Mouse (Mus musculus) R1 (cell line): ENCODE measurements at regions not wholly inside any gene's neighbourhood (a gene's known extent, or its start where the extent isn't known, plus 50 kb on each side); places are given as distances from the start of the nearest gene placed in this dataset.

Source experiments
- DNase-seq: peaks from one replicate; pipeline ENCODE4 v3.0.0-alpha.2; 2018; ENCODE audit warnings: low read depth, low spot score

- DNase-seq, result no peak
These were observed 89.5 kb downstream of the Tmem38b start for GRCm38 (mm10) chr4:53915326-53915725.

GRCm38 (mm10) chr4:53919188-53919587 lies 93.3 kb downstream of the Tmem38b start:
- peak; percentile 65 for DNase-seq

- no peak for DNase-seq
These were observed 94.7 kb downstream of the Tmem38b start for GRCm38 (mm10) chr4:53920587-53920986.

- DNase-seq, result no peak
These were observed 105.2 kb downstream of the Tmem38b start for GRCm38 (mm10) chr4:53931068-53931467.

- DNase-seq, result peak; percentile 93
These were observed 105.7 kb downstream of the Tmem38b start for GRCm38 (mm10) chr4:53931499-53931898.

GRCm38 (mm10) chr4:53935306-53935705 lies 109.5 kb downstream of the Tmem38b start:
- DNase-seq, result peak; percentile 73

GRCm38 (mm10) chr4:53948736-53949135 lies 122.9 kb downstream of the Tmem38b start:
- DNase-seq, result peak; percentile 73

- DNase-seq, result no peak
These were observed 123.3 kb downstream of the Tmem38b start for GRCm38 (mm10) chr4:53949164-53949563.

- no peak for DNase-seq
These were observed 124.7 kb downstream of the Tmem38b start for GRCm38 (mm10) chr4:53950496-53950895.

GRCm38 (mm10) chr4:53951003-53951733 lies 125.3 kb downstream of the Tmem38b start:
- DNase-seq, result peak; percentile 79

- DNase-seq, result peak; percentile 79
These were observed 125.9 kb downstream of the Tmem38b start for GRCm38 (mm10) chr4:53951734-53952109.

- peak; percentile 100 for DNase-seq
These were observed 126.4 kb downstream of the Tmem38b start for GRCm38 (mm10) chr4:53952288-53952687.

- DNase-seq, result peak; percentile 33
These were observed 136.6 kb downstream of the Tmem38b start for GRCm38 (mm10) chr4:53962458-53962857.

GRCm38 (mm10) chr4:53970461-53970860 lies 144.6 kb downstream of the Tmem38b start:
- no peak for DNase-seq

- DNase-seq, result peak; percentile 42
These were observed 145.1 kb downstream of the Tmem38b start for GRCm38 (mm10) chr4:53970960-53971359.

- no peak for DNase-seq
These were observed 150.3 kb downstream of the Tmem38b start for GRCm38 (mm10) chr4:53976036-53976638.

GRCm38 (mm10) chr4:53986519-53987301 lies 160.9 kb downstream of the Tmem38b start:
- no peak for DNase-seq

GRCm38 (mm10) chr4:53987536-53987935 lies 161.7 kb downstream of the Tmem38b start:
- no peak for DNase-seq

GRCm38 (mm10) chr4:54021069-54021829 lies 195.4 kb downstream of the Tmem38b start:
- DNase-seq, result no peak

GRCm38 (mm10) chr4:54021861-54022385 lies 196.1 kb downstream of the Tmem38b start:
- no peak for DNase-seq

- DNase-seq, result no peak
These were observed 201.1 kb downstream of the Tmem38b start for GRCm38 (mm10) chr4:54026919-54027318.
